Mouse (Mus musculus) granulocyte monocyte progenitor cell, adult 5-6 weeks (primary cell): ENCODE results near the gene Kctd20. TPM values are rescaled to one million over a fixed set of nuclear protein-coding genes. Genes with fewer than 3 reads are reported as not detected.

Experiments used
- ATAC-seq: replicated peaks from 2 replicates; pipeline ENCODE4 v1.8.0; 2016; ENCODE audit warnings: mild to moderate bottlenecking, moderate TSS enrichment, inconsistent platforms; ENCODE audit not compliant: poor library complexity, severe bottlenecking
- total RNA-seq, 2 experiments: library from RNA; stranded (forward) in 1 of 2; stranded (reverse) in 1 of 2; fragments of 200-712, 200-1000 nt in 1 of 2; fragments of >200 nt in 1 of 2; fragmentation: Nextera tagmentation in 1 of 2; gene quantifications; 2 replicates each; pipeline ENCODE4 v1.2.3; 2014 to 2017

Kctd20 gene
- total RNA-seq, 2 experiments from 2014 or later: 99.8 to 162 TPM

DNA sequence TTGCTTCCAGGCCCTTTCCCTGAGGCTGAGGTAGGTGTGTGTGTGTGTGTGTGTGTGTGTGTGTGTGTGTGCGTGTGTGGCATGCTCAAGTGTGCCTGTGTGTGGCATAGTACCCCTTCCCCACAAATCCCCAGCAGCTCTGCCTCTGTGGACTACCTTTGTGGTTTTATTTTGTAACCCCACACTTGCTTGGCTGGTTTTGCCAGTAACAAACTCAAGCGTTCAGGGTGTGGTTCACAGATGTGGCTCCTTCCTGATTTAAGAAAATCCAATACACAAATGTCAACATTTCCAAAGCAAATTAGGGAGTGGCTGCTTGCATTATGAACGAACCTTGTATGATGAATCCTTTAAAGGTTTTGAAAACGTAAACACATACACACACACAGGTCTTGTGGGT lies 65.0 kb downstream of the Kctd20 start:
- no peak; the same call in 1 of the 2 replicates for ATAC-seq

DNA sequence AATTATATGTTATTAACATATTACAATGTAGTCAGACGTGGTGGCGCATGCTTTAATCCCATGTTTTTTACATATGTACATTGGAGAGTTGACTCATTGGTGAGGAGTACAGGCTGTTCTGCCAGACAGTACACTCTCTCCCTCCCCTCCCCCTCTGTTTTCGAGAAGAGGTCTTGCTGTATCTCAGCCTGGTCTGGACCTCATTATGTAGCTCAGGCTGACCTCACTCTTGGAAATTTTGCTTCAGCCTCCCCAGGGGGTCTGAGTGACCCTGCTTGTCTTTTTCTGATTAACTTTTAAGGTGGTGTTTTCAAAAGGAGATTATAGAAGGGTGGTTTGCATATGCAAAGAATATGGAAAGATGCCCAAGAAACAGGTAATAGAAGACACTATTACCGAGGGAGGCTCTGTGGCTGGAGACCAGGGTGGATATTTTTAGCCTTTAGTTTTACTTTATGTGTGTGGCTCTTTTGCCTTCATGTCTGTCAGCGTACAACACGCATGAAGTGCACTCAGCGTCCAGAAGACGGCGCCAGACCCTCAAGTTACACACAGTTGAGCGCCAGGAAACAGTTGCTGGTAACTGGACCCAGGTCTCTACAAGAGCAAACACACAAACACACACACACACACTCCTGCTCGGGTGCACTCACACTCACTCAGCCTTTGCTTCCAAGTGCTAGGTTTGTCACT lies 66.7 kb downstream of the Kctd20 start:
- ATAC-seq: no peak

Other genes with a start within 250 kb of the Kctd20 start
- 10.5 and 19.9 TPM in 2 replicates for gene AC170998.1, start 225.9 kb upstream of the Kctd20 start, total RNA-seq (2014; fragmentation: Nextera tagmentation)
- gene AC170998.1, start 225.9 kb upstream of the Kctd20 start, total RNA-seq (2017): 1.3 and 3.2 TPM in 2 replicates
- gene Mapk13, start 182.7 kb upstream of the Kctd20 start, total RNA-seq (2014; fragmentation: Nextera tagmentation): 1.8 and 2.0 TPM in 2 replicates
- gene Mapk13, start 182.7 kb upstream of the Kctd20 start, total RNA-seq (2017): 0.88 and 3.4 TPM in 2 replicates
- gene Brpf3, start 150.9 kb upstream of the Kctd20 start, total RNA-seq (2014; fragmentation: Nextera tagmentation): 30.4 and 39.0 TPM in 2 replicates
- 2.8 and 15.2 TPM in 2 replicates for gene Brpf3, start 150.9 kb upstream of the Kctd20 start, total RNA-seq (2017)
- gene Pnpla1, start 93.5 kb upstream of the Kctd20 start, total RNA-seq (2014; fragmentation: Nextera tagmentation): not detected in 2 replicates
- under 0.01 and 0.13 TPM in 2 replicates for gene Pnpla1, start 93.5 kb upstream of the Kctd20 start, total RNA-seq (2017)
- 1.8 and 2.6 TPM in 2 replicates for gene 4930539E08Rik, start 36.6 kb upstream of the Kctd20 start, total RNA-seq (2014; fragmentation: Nextera tagmentation)
- gene 4930539E08Rik, start 36.6 kb upstream of the Kctd20 start, total RNA-seq (2017): 1.2 and 1.5 TPM in 2 replicates
- gene Pxt1, start 8.1 kb upstream of the Kctd20 start, total RNA-seq (2014; fragmentation: Nextera tagmentation): not detected in 2 replicates
- not detected in 2 replicates for gene Pxt1, start 8.1 kb upstream of the Kctd20 start, total RNA-seq (2017)
- 99.0 and 116 TPM in 2 replicates for gene Stk38, start 56.0 kb downstream of the Kctd20 start, total RNA-seq (2014; fragmentation: Nextera tagmentation)
- 51.6 and 58.2 TPM in 2 replicates for gene Stk38, start 56.0 kb downstream of the Kctd20 start, total RNA-seq (2017)
- gene Srsf3, start 80.7 kb downstream of the Kctd20 start, total RNA-seq (2014; fragmentation: Nextera tagmentation): 474 and 486 TPM in 2 replicates
- 734 and 859 TPM in 2 replicates for gene Srsf3, start 80.7 kb downstream of the Kctd20 start, total RNA-seq (2017)
- gene Cdkn1a, start 139.0 kb downstream of the Kctd20 start, total RNA-seq (2014; fragmentation: Nextera tagmentation): 8.2 and 9.8 TPM in 2 replicates
- gene Cdkn1a, start 139.0 kb downstream of the Kctd20 start, total RNA-seq (2017): 1.3 and 3.2 TPM in 2 replicates
- 318 and 350 TPM in 2 replicates for gene Rab44, start 162.2 kb downstream of the Kctd20 start, total RNA-seq (2014; fragmentation: Nextera tagmentation)
- gene Rab44, start 162.2 kb downstream of the Kctd20 start, total RNA-seq (2017): 315 and 369 TPM in 2 replicates